Mouse (Mus musculus): ENCODE data around the gene Lrig3.

Lrig3 gene

DNA sequence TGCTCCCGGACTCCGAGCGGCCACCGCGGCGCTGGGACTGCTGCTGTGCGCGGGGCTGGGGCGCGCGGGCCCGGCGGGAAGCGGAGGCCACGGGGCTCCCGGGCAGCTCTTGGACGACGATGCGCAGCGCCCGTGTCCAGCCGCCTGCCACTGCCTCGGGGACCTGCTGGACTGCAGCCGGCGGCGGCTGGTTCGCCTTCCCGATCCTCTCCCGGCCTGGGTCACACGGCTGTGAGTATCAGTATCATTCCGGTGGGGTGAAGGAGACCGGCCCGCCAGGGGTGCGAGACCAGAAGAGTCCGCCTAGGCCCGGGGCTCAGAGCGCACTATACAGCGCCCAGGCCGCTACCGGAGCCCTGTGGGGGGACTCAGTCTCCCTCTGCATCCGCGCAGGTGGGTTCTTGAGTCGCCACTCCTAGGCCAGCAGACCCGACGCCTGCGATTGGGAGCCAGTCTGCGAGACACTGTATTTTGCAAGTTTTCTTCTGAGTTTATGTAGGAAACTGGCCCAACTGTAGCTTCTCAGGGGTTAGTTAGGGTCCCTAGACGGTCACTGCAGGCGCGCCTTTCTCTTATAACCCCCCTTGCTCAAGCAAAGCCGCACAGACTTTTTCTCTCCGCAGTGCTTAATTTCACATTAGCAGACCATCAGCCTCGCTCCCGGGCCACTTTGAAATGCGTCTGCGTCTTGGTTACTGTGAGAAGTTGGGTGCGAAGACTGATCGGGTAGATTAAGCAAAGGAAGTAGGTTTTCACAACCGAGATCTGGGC is 698 bp downstream of the Lrig3 start:
- DNase-seq, result peak; percentile 9

DNA sequence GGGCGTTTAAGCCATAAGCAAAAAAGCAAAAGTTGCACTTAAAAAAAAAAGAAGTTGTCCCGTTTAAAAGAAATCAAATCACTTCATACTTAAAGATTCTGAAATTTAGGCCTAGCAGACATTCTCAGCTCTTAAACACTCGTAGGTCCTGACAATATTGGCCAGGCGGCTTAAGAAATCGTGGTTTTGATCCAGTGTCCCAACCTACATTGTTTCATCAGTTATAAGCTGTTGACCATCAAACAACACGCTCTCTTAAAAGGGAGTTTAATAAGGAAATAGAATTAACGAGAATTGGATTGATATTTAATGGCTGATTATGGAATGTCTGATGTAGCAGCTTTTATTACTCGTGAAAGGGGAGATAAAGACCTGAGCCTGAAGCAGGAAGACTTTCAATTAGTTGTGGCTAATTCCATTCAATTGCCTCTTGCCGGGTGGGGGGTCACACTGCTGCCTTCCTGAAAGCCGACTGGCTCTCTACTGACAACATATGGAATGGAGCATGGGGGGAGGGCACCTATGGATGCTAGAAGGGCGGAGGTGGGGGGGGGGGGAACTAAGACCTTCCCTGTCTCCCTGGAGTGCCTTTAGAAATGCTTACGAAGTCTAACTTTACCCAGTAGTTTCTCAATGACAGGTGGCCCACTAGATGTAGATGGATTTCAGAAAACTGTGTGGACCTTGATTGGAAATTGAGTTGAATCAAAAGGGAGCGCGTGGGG is 1.6 kb downstream of the Lrig3 start:
- DNase-seq, result no peak

DNA sequence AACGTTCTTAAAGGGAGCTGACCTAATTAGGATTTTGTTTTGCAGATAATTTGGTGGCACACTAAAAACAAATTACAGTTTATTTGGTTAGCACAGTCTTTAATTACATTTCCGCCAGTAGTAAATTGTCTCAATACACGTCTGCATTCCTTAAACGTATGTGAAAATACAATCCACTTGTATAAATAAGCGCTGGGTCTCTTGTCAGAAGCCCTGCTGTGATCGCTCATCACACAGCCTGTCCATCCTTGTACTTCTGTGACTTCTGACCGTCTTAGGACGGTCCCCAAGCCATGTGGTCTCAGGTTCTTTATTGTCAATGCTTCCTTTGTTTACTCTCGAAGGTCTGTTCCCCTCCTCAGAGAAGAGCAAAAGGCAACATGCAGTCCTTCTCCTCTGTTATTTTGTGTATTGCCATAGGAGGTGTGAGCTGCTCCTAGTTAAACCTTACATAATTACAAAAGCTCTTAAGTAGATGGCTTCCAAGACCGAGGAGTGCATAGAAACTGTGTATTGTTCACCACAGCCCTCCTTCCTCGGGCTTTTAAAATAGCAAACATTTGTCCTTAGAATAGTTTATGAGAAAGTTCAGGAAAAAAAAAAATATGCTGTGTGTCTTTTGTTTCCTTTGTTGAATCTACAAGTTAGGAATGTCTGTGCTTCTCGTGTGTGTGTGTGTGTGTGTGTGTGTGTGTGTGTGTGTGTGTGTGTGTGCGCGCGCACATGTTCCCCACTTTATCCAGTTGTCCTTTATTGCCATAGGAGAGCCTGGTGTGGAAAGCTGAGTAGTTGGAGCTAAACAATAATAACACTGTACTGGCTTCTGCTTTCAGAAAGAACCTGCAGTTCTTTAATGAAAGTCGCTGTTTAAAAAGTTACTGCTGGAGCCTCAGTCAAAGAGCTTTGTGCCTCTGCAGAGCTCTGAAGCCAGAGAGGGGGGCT is 2.5 kb downstream of the Lrig3 start:
- DNase-seq, result no peak

DNA sequence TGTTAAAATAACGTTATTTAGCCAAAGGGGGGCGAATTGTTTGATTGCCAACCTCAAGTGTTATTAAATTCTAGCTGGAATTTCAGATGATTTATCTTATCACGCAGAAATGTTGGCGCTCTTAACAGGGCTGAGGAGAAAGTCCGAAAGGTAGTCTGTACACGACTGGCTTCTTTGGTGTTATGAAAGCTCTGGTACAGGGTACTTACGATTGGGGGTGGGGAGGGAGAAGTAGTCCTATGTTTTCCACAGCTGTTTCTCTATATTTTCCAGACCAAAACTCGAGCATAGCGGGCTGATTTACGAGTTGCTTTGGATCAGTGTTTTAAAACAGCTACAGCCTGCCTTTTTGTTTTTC is 3.1 kb downstream of the Lrig3 start:
- no peak for DNase-seq

DNA sequence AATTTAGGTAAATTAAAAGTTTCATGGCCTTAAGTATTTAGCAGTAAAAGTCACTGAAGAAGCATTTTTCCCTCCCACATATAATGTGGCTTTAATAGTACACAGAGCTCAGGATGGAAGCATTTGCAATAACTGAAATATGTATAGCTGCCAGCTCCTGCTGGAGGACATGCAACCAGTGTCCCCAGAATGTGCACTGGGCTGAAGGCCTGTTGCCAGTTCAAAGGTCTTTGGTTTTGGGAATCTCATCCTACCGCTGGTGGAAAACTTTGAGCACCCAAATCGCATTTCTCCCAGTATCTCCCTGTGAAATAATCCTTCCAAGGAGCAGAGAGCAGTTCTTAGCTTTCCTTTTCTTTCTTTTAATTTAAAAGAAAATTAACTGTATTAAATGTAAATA is 4.1 kb downstream of the Lrig3 start:
- DNase-seq, result no peak

DNA sequence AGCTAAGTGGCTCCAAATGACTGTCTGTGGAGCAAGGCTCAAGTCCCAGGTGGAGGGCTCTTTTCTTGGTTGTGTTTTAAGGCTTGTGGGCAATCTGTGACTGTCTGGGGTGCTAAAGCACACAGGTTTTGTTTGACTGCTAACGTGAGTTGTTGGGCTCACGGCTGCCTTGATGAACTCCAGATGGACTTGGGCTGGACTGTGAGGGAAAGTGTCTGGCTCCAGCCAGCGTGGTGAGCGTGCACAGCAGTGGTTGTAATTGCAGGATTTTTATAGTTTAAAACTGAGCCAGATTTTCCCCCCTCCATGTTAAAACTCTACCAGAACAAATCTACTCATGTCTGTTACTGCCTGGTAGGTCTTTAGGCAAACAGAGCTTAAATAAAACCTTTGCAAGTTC is 4.5 kb downstream of the Lrig3 start:
- DNase-seq, result no peak

DNA sequence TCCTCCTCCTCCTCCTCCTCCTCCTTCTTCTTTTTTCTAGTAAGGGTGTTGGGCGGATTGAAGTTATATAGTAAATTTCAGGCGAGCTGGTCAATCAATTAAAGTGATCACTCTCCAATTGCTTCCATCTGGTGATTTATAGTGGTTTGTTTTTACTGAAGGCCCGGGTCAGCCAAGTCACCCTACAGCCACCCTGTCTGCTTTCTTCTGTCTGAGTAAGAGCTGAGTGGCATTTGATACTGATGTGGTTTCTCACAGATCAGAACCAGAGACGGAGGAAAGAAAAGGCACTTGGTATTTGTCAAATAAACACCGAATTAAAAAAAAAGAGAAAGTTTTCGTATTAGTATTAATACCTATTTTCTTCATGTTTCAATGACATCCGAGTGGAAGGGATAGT is 7.8 kb downstream of the Lrig3 start:
- DNase-seq, result no peak

DNA sequence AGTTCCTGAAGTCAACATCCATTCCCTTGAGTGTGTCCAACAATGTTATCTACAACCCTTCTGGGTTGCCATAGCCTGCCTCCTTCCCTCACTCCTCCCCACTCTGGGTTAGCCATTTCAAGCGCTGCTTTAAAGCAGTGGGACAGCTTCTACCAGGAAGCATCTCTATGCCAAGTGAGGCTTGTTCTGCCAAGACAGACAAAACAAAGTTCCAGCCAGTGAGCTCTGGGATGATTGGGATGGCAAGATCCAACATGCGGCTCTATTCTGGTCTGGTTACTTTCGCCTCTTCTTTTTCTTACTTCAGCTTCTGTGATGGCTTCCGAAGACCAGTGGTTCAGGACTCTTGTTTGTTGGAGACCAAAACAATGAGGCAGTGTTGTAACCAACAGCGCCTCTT is 16.0 kb downstream of the Lrig3 start:
- DNase-seq, result no peak

DNA sequence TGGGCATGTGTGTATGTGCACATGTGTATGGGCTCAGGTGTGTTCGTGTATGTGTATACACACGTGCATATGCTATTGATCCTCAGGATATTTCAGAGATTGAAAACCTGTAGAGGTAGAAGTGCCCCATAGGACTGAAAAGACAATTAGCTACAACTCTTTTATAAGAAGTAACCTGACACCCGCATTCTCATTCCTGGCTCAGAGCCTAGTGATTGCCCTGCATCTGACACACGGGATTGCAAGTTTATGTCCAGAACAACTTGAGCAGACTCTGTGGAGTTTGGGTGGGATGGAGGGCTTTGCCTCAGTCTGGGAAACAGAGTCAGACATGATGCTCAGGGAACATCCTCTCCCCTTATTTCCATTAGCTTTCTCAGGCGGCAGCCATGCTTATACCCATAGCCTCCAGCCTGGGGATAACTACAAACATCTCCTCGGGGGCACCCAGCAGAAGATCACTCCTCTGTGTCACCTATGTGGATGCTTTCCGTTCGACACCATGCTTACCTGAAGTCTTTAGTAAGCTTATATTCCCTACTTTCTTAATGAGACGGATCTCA is 18.6 kb downstream of the Lrig3 start:
- DNase-seq, result no peak

DNA sequence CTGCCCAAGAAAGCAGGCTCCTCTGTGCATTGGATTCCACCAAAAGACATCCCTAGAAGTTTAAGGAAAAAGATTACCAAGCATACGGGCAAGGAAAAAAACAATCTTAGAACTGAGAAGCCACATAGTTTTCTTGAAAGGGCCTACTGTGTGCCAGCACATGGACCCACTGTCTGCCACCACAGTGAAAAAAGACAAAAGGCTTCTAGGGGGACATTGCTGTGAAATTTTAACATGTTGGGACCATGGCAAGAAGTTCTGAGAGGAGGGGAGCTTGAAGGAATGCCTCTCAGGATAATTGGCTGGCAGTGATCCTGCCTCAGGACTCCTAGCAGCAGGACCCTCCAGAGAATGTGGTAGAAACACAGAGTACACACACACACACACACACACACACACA is 19.8 kb downstream of the Lrig3 start:
- DNase-seq, result no peak

DNA sequence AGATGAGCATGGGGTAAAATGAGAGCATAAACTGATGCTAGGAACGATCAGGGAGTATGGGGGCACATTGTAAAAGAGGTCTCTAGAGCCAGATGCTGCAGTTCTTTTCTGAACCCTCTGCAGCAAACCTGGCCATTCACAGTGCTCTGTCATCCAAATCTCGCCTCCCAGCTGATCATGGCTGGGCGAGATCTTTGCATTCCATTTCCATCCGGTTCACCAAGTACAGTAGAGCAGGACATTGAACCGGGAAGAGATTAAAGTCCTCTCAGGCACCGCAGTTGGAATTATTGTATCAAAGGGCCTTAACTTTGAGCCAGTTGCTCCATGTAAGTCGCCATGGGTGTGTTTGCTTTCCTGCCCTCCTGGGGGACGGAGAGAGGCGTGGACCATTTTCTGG is 20.5 kb downstream of the Lrig3 start:
- DNase-seq, result no peak

DNA sequence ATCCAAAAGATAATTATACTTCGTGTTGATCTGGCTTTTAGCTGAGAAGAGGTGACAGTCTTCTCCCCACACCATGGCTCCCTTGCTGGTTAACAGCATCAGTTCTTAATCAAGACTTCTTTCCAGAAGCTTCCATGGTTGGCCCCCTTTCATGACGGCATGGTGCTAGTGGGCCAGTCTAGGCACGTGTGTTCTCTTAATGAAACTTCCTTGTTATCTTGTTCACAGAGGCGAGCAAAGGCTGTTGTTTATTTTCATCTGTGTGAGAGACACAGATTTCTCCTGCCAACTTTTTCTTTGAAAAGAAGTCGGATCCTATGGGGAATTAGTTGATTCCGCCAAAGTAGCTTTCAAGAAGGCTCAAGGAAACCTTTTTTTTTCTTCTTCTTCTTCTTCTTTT is 21.3 kb downstream of the Lrig3 start:
- DNase-seq, result no peak

DNA sequence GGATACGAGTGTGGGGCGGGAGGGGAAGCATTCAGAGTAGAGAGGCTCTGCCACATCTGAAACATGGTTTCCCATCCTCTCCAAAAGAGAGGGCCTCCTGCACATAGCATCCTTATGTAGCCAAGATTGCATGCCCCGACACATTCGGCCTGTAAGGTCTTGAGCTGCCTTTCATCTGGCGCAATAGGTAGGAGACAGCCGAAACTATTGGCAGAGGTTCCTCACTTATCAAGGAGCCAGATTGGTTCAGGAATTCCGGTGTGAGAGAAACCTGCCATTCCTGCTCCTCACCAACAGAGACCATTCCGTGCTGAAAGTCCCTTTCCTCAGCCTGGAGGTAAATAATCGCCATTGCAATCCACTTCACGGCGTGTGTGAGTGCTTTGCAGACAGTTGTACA is 22.1 kb downstream of the Lrig3 start:
- DNase-seq, result no peak

DNA sequence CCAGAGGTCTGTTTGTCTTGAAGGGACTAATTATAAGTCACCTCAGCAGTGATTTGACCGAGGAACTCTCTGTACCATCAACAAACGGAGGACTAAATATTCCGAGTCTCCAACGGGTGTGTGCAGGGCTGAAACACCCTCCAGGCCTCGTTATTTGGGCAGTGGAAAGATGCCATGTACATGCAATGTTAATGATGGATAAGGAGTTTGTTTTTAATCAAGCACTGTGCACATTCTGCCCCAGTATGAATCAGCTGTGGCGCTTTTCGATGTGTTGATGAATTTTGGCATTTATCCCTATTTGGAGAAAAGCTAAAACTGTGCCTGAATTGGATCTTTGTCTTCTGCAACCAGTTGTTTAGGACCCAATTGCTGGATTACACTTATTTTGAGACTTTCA is 23.9 kb downstream of the Lrig3 start:
- no peak for DNase-seq

DNA sequence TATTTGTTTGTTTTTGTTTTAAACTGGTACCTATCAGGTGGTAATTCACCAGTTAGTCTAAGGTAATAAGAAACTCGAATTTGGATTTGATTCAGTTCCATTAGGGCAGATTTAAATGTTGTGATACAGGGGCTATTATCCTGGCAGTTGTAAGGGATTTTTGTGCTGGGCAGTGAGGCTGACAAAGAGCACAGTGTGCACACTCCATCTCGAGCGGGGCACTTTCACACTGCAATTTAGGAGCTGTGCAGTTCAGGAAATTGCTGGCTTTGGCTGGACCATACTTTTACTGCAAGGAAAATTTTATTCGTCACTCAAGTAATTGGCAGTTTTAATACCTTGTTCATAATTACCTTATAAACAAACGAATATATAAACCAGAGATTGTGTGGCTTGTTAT is 24.4 kb downstream of the Lrig3 start:
- DNase-seq, result no peak

DNA sequence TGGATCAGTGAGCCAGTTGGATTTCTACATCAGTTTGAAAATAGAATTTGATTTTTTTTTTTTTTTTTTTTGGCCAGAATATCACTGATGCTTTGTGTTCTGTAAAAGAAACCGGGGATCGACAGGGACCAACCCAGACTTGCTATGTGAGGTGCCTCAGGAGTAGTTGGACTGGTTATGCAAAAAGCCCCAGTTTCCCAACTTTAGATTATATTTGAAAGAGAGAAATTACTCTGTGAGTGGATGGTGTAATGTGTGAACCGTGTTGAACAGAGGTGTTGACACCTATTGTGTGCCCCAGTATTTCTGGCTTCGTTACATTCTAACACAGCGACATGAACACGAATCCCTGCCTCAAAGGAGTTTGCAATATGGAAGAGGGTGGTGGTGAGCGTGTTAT is 25.9 kb downstream of the Lrig3 start:
- DNase-seq, result no peak

DNA sequence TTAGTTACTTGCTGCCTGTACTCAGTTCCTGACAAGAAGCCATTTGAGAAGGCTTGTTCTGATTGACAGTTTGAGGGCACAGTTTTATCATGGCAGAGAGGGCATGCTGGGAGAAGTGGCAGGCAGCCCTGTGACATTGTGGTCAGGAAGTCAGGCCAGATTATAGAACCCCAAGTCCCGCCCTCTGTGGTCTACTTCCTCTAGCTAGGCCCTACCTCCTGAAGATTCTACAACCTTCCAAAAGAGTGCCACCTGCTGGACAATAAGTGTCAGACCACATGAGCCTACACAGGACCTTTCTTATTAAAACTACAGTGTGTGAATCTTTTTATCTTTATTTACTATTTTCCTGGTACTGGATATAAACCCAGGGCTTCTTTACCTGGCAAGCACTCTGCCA is 28.9 kb downstream of the Lrig3 start:
- peak; percentile 28 for DNase-seq

DNA sequence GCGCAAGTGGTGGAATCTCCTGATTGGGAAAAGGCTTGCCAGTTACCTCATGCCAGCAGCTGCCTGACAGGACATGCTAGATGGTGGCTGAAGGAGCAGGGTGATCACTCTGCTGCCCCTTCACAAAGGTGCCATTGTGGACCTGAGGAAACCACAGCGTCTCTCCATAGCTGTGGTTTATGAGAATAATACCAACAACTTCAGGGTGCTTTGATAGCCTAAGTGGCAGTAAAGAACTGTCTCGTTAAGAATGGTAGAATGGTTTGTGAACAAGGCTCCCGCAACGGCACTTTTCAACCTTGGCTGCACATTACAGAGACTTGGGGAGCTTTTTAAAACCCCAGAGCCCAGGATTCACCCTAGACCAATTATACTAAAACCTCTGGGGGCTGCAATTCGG is 29.7 kb downstream of the Lrig3 start:
- no peak for DNase-seq

DNA sequence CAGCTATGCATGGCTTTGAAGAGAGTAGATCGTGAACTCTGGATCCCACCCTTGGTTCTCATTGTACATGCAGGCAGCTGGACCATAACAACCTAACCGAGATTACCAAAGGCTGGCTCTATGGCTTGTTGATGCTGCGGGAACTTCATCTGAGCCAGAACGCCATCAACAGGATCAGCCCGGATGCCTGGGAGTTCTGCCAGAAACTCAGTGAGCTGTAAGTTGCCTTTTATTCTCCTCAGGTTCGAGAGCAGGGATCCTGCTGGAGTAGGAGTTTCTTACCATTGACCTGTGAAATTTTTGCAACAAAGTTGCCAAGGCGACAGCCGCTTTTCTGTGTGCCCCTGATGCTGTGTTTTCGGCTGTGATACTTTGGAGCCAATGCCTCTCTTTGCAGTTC is 31.0 kb downstream of the Lrig3 start:
- DNase-seq, result peak; percentile 22

DNA sequence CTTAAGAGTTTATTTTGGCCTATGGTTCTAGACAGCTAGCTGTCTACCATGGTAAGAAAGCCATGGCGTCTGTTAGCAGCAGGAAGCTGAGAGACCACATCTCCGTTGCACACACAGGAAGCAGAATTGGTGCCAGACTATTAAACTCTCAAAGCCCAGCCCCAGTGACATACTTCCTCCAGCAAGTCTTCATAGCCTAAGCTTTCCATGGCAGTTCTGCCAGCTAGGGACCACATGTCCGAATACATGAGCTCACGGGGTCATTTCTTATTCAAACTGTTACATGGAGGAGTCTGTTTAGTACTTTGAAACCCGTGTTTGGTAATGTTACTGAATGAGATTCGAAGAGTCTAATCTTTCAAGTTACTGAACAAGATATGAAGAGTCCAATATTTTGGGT is 33.6 kb downstream of the Lrig3 start:
- DNase-seq, result no peak

DNA sequence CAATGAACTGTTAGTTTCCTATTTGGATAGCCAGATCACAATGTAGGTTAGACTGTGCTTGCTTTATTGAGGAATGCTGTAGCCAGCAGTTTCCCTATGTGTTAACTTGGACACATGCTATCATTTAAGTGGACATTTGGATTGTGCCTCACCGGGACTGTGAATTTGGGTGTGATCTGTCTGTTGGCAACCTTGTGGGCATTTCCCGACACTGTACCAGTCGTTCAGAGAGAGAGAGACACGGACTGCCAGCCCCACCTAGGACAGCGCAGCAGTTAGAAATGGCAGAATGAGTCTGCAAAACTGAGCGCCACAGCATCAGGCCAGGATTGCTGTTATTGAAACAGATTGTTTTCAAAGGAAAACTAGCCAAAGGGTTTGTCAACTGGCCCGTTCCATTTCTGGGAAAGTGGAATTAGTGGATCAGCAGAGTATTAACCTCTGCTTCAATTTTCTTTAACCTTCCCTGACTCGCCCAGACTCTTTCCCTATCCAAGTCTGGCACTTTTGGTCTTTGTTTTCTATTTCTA is 35.0 kb downstream of the Lrig3 start:
- DNase-seq, result no peak

DNA sequence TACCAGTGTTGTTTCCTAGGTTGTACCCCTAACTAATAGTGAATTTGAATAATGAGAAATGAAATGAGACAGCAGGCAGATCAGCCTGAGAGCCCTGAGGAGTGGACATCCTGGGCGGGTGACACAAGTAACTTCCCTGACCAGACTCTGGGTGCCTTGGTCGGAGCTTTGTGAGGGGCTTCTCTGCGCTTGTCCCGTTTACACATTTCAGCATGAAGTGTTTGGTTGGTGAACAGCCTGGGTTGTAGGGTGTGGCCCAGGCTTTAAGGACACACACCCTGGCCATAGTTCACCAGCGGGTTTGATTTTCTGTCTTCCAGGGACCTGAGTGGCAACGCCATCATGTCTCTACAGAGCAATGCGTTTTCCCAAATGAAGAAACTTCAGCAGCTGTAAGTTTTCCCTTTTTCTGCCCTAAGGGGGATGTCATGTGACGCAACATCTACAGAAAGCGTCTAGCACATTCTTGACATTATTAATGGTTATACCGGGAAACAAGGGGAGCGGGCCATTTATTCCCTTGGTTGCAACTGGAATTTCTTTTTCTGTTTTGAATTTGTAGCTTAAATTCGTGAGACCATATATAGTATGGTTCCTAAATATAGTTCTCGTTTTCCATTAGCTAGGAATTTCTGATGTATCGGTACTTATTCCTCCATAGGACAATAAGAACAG is 36.2 kb downstream of the Lrig3 start:
- no peak for DNase-seq

Measured in cerebellum, adult 9-11 months (tissue).